Mouse (Mus musculus) ES-E14 (cell line): Measurements from ENCODE around the gene Nhsl1.

Experiments
- HCFC1 ChIP-seq: IDR thresholded peaks from 2 replicates; pipeline ENCODE4 v1.6.1; 2012; ENCODE audit warnings: low read length, inconsistent platforms, borderline replicate concordance; ENCODE audit not compliant: insufficient read depth
- MAFK ChIP-seq: IDR thresholded peaks from 2 replicates; pipeline ENCODE4 v1.6.1; 2014; ENCODE audit warnings: mild to moderate bottlenecking, low read depth, low read length, inconsistent platforms; ENCODE audit not compliant: insufficient read depth
- ZC3H11A ChIP-seq: IDR thresholded peaks from 2 replicates; pipeline ENCODE4 v1.6.1; 2012; ENCODE audit warnings: low read depth, mild to moderate bottlenecking, inconsistent platforms, low read length, borderline replicate concordance
- ZNF384 ChIP-seq: IDR thresholded peaks from 2 replicates; pipeline ENCODE4 v1.6.1; 2012; ENCODE audit warnings: low read depth, low read length, inconsistent platforms

DNA sequence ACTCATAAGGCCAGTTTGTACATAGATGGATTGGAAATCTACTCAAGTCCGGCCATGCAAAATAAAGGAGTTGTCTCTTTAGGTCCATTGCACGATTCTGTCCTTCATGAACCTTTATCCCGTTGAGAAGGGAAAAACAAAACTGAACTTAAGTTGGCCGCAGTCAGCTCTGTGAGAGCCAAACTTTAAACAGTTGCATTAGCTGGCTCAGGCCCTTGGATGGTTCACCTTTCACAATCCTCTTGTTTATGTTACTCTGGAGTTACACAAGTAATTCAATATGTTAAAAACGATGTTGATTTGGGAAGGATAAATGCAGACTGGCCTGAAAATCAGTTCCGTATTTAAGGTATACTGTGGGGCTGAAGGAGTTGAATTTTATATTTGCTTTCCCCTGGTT, 116.7 kb downstream of the Nhsl1 start:
- no peak for TF ChIP-seq HCFC1
- TF ChIP-seq ZNF384: no peak
- TF ChIP-seq ZC3H11A: no peak
- TF ChIP-seq MAFK: no peak
